Mouse (Mus musculus) bone marrow macrophage, adult 2 months (primary cell): ENCODE measurements at regions not wholly inside any gene's neighbourhood (a gene's known extent, or its start where the extent isn't known, plus 50 kb on each side); places are given as distances from the start of the nearest gene placed in this dataset.

Experiments used
- CTCF ChIP-seq: IDR thresholded peaks from 2 replicates; pipeline ENCODE4 v1.5.1; 2012; ENCODE audit warnings: low read depth, mild to moderate bottlenecking, low read length, moderate library complexity
- POLR2A ChIP-seq: IDR thresholded peaks from 2 replicates; pipeline ENCODE4 v1.6.1; 2012; ENCODE audit warnings: mild to moderate bottlenecking, low read depth, low read length, borderline replicate concordance

GRCm38 (mm10) chr14:62215071-62215470 is 77.3 kb upstream of the Rnaseh2b start:
- no peak for TF ChIP-seq CTCF
- TF ChIP-seq POLR2A, result no peak
